Mouse (Mus musculus) liver, adult 2 months (tissue): ENCODE results near the gene Emc7.

Source experiments
- CTCF ChIP-seq: fragments of 200-500 bp; IDR thresholded peaks from 2 replicates; pipeline ENCODE4 v1.5.1; 2011; ENCODE audit warnings: low read depth, low read length, control low read depth
- POLR2A ChIP-seq: fragments of 200-500 bp; IDR thresholded peaks from 2 replicates; pipeline ENCODE4 v1.6.1; 2011; ENCODE audit warnings: low read length, control low read depth; ENCODE audit not compliant: insufficient read depth; ENCODE audit errors: extremely low read depth

DNA sequence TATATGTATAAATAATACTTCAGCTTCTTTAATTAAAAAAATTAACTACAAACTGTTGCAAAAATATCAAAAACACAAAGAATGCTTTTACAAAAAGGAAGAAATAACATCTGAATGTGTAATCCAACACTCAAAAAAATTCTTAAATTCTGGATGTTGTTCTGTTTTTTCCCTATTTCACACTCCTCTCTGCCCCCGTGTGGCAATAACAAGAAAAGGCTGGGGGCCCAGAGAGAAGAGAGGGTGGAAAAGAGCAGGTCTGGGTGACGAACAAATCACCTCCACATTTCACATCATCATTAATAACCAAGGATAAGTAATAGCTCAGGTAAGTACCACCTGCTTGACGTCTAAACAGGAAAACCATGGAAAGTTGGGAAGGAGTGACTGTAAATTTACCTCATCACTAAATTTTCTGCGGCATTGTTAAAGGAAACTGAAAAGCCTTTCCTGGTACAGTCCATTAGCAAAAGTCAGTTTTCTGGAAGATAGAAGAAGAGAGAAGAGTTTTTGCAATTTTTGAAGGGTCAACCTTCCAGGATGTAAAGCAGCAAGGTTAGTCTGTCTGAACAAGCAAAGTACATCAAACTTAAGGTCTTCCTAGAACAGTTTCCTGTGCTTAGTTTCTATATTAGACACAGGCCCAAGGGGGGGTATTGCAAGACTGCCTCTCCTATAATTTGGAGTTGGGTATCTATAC is 5.0 kb upstream of the Emc7 start:
- TF ChIP-seq POLR2A (no peak), CTCF (no peak)
